Mouse (Mus musculus): ENCODE measurements around the gene Fto. TPM values are rescaled to one million over a fixed set of nuclear protein-coding genes. Genes with fewer than 3 reads are reported as not detected.

The Fto gene
- polyA plus RNA-seq, 1 experiment from 2014 or later: 55.3 TPM

DNA sequence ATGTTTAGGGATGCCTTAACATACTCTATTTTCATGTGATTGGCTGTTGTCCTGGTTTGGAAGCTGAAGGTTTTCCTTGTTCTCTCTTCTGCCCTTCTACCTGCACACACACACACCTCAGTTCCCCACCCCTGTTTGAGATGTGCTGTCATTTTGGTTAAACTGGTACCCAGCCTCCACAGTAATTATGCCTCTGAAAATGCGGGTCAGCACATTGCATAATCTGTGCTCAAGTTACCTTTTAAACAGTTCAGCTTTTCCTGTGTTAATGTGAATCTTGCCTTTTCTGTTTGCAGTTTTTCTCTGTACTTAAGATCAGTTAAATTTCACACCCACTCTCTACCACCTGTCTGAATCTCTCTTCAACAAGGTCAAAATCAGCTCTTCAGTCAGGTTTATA, 113.2 kb downstream of the Fto start:
- no peaks in the 10 kb centered on the region for H3K9me3 ChIP-seq (replicated peaks; ENCODE audit: low read length)
- no peaks in the 10 kb centered on the region for H3K4me1 ChIP-seq (replicated peaks; ENCODE audit: insufficient read depth, low read length)
- no peak overlapping the region for H3K27ac ChIP-seq
- H3K27me3 ChIP-seq (ENCODE audit: insufficient read depth, low read length): no peaks in the 10 kb centered on the region
- 43% methylated on average over 1 of the region's 1 CpGs for WGBS
- no peak for TF ChIP-seq CTCF (IDR thresholded peaks at IDR 0.05; ENCODE audit: low read depth)
- no peak overlapping the region for H3K4me3 ChIP-seq (replicated peaks; ENCODE audit: low read depth, low read length)
- DNase-seq (ENCODE audit: low spot score) (no peak), ATAC-seq (replicated peaks; ENCODE audit: low FRiP score, low read depth) (no peak)
- no peak overlapping the region for H3K4me2 ChIP-seq (ENCODE audit: low read length)
- H3K9ac ChIP-seq (ENCODE audit: low read depth, low read length): no peak overlapping the region
- no peaks in the 10 kb centered on the region for H3K36me3 ChIP-seq (ENCODE audit: insufficient read depth, low read length)

- 95% methylated on average over 3 of the region's 3 CpGs for WGBS
- H3K9ac ChIP-seq (ENCODE audit: low read depth, low read length): no peak overlapping the region
- no peak overlapping the region for H3K4me2 ChIP-seq (ENCODE audit: low read length)
- H3K9me3 ChIP-seq (replicated peaks; ENCODE audit: low read length): no peaks in the 10 kb centered on the region
- no peaks in the 10 kb centered on the region for H3K4me1 ChIP-seq (replicated peaks; ENCODE audit: insufficient read depth, low read length)
- H3K36me3 ChIP-seq (ENCODE audit: insufficient read depth, low read length): no peaks in the 10 kb centered on the region
- no peak overlapping the region for H3K27ac ChIP-seq
- no peak for ATAC-seq (replicated peaks; ENCODE audit: low FRiP score, low read depth)
- H3K27me3 ChIP-seq (ENCODE audit: insufficient read depth, low read length): no peaks in the 10 kb centered on the region
- DNase-seq (ENCODE audit: low spot score): no peak
- no peak overlapping the region for H3K4me3 ChIP-seq (replicated peaks; ENCODE audit: low read depth, low read length)
- TF ChIP-seq CTCF (IDR thresholded peaks at IDR 0.05; ENCODE audit: low read depth): no peak
Measured at GRCm38 (mm10) chr8:91430333-91430940, 117.1 kb downstream of the Fto start.

DNA sequence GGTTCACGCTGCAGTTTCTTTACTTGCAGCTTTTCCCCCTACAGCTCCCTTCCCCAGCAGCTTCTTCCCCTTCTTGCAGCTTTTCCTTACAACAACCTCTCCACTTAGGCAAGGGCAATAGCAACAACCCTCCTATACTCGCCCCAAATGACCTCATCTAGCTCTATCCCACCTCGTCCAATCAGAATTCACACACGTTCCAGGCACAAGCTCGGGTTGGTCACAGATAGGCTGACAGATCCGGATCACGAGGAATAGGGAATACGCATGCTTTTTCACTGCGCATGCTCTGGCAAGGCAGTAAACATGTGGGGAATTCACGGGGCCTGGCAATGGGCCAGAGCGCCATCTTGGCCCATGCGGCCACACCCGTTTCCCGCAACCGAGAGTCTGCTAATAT, 122.7 kb downstream of the Fto start:
- H3K9me3 ChIP-seq (replicated peaks; ENCODE audit: low read length): 0 out of 2 replicates have a peak, but pooled peaks cover 6% of the 10 kb centered on the region
- H3K27me3 ChIP-seq (ENCODE audit: insufficient read depth, low read length): no peaks in the 10 kb centered on the region
- no peaks in the 10 kb centered on the region for H3K4me1 ChIP-seq (replicated peaks; ENCODE audit: insufficient read depth, low read length)
- H3K27ac ChIP-seq: no peak overlapping the region
- no peak overlapping the region for H3K4me3 ChIP-seq (replicated peaks; ENCODE audit: low read depth, low read length)
- 97% methylated on average over 15 of the region's 15 CpGs for WGBS
- no peak for ATAC-seq (replicated peaks; ENCODE audit: low FRiP score, low read depth)
- 0 out of 2 replicates have a peak, but pooled peaks cover 6% of the 10 kb centered on the region for H3K36me3 ChIP-seq (ENCODE audit: insufficient read depth, low read length)
- no peak overlapping the region for H3K4me2 ChIP-seq (ENCODE audit: low read length)
- H3K9ac ChIP-seq (ENCODE audit: low read depth, low read length): no peak overlapping the region
- DNase-seq (ENCODE audit: low spot score): no peak
- no peak for TF ChIP-seq CTCF (IDR thresholded peaks at IDR 0.05; ENCODE audit: low read depth)

GRCm38 (mm10) chr8:91443911-91444310, 130.6 kb downstream of the Fto start:
- H3K36me3 ChIP-seq (ENCODE audit: insufficient read depth, low read length): 0 out of 2 replicates have a peak, but pooled peaks cover 3% of the 10 kb centered on the region
- H3K4me1 ChIP-seq (replicated peaks; ENCODE audit: insufficient read depth, low read length): peaks cover 24% of the 10 kb centered on the region; the same call in 1 of the 2 replicates
- H3K27me3 ChIP-seq (ENCODE audit: insufficient read depth, low read length): no peaks in the 10 kb centered on the region
- no peaks in the 10 kb centered on the region for H3K9me3 ChIP-seq (replicated peaks; ENCODE audit: low read length)
- ATAC-seq (replicated peaks; ENCODE audit: low FRiP score, low read depth): peak; percentile 73; the same call in 1 of the 2 replicates
- H3K9ac ChIP-seq (ENCODE audit: low read depth, low read length): no peak overlapping the region
- peak; percentile 28; the same call in 1 of the 2 replicates for TF ChIP-seq CTCF (IDR thresholded peaks at IDR 0.05; ENCODE audit: low read depth)
- no peak overlapping the region for H3K4me2 ChIP-seq (ENCODE audit: low read length)
- H3K27ac ChIP-seq: no peak overlapping the region
- DNase-seq (ENCODE audit: low spot score): peak; percentile 65
- 61% methylated on average over 4 of the region's 4 CpGs for WGBS
- H3K4me3 ChIP-seq (replicated peaks; ENCODE audit: low read depth, low read length): no peak overlapping the region

GRCm38 (mm10) chr8:91444636-91445410, 131.5 kb downstream of the Fto start:
- Histone ChIP-seq H3K9ac (ENCODE audit: low read depth, low read length) (no peak overlapping the region), H3K27me3 (ENCODE audit: insufficient read depth, low read length) (no peaks in the 10 kb centered on the region), H3K4me3 (replicated peaks; ENCODE audit: low read depth, low read length) (no peak overlapping the region), H3K4me1 (replicated peaks; ENCODE audit: insufficient read depth, low read length) (peaks cover 24% of the 10 kb centered on the region; the same call in 1 of the 2 replicates), H3K27ac (peak overlapping the region; percentile 87), H3K9me3 (replicated peaks; ENCODE audit: low read length) (no peaks in the 10 kb centered on the region), H3K36me3 (ENCODE audit: insufficient read depth, low read length) (0 out of 2 replicates have a peak, but pooled peaks cover 3% of the 10 kb centered on the region), H3K4me2 (ENCODE audit: low read length) (no peak overlapping the region)
- DNase-seq (ENCODE audit: low spot score): peak; percentile 84
- WGBS: 39% methylated on average over 11 of the region's 11 CpGs
- no peak for TF ChIP-seq CTCF (IDR thresholded peaks at IDR 0.05; ENCODE audit: low read depth)
- peak; percentile 63 for ATAC-seq (replicated peaks; ENCODE audit: low FRiP score, low read depth)

DNA sequence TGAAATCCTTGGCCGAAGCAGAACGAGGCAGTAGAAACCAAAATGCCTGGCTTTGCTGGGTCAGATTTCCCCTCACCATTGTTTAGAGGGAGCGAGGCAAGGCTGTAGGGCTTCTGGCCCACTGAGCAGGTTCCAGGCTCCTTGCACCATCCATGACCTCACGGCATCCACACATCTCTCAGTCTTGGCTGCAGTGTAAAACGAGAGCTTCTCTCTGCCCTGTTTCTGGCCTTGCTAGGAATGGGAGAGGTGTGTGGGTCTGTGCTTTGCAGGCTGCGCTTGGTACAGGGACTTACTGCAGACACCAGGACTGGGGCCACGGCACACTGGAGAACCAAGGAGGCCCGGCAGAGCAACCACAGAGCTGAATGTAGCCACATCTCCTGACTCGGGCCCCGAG, 132.2 kb downstream of the Fto start:
- Histone ChIP-seq H3K9me3 (replicated peaks; ENCODE audit: low read length) (no peaks in the 10 kb centered on the region), H3K4me1 (replicated peaks; ENCODE audit: insufficient read depth, low read length) (peaks cover 24% of the 10 kb centered on the region; the same call in 1 of the 2 replicates), H3K36me3 (ENCODE audit: insufficient read depth, low read length) (0 out of 2 replicates have a peak, but pooled peaks cover 3% of the 10 kb centered on the region), H3K27ac (peak overlapping the region; percentile 87), H3K4me2 (ENCODE audit: low read length) (no peak overlapping the region), H3K27me3 (ENCODE audit: insufficient read depth, low read length) (no peaks in the 10 kb centered on the region), H3K9ac (ENCODE audit: low read depth, low read length) (no peak overlapping the region), H3K4me3 (replicated peaks; ENCODE audit: low read depth, low read length) (no peak overlapping the region)
- WGBS: 51% methylated on average over 10 of the region's 10 CpGs
- TF ChIP-seq CTCF (IDR thresholded peaks at IDR 0.05; ENCODE audit: low read depth): no peak
- ATAC-seq (replicated peaks; ENCODE audit: low FRiP score, low read depth) (no peak), DNase-seq (ENCODE audit: low spot score) (no peak)
